Mouse (Mus musculus): ENCODE measurements around the gene Hist1h4c.
A peak's percentile ranks its signal among the peaks of the same experiment; 100 is the strongest.

The Hist1h4c gene

GRCm38 (mm10) chr13:23698300-23698693, at the start of gene Hist1h4c:
TSS of gene Hist1h4c (minus strand) at chr13:23698454.
- peak; percentile 100 for DNase-seq (ENCODE audit: extremely low spot score, low spot score)

GRCm38 (mm10) chr13:23747892-23748288, 49.6 kb upstream of the Hist1h4c start:
- peak; percentile 52 for DNase-seq (ENCODE audit: extremely low spot score, low spot score)

GRCm38 (mm10) chr13:23747081-23747891, 49.0 kb upstream of the Hist1h4c start:
- DNase-seq (ENCODE audit: extremely low spot score, low spot score), result peak; percentile 39

- DNase-seq (ENCODE audit: extremely low spot score, low spot score), result peak; percentile 84
Measured at GRCm38 (mm10) chr13:23746201-23747080, 48.2 kb upstream of the Hist1h4c start, which contains the start of gene Hist1h2bb. TSS of gene Hist1h2bb (plus strand) at chr13:23746734.

GRCm38 (mm10) chr13:23745381-23746161, 47.3 kb upstream of the Hist1h4c start, which contains the start of gene Hist1h3c:
TSS of gene Hist1h3c (minus strand) at chr13:23745602.
- peak; percentile 78 for DNase-seq (ENCODE audit: extremely low spot score, low spot score)

- DNase-seq (ENCODE audit: extremely low spot score, low spot score), result no peak
Measured at GRCm38 (mm10) chr13:23744421-23745380, 46.4 kb upstream of the Hist1h4c start.

- DNase-seq (ENCODE audit: extremely low spot score, low spot score), result no peak
Measured at GRCm38 (mm10) chr13:23743963-23744362, 45.7 kb upstream of the Hist1h4c start.

GRCm38 (mm10) chr13:23743215-23743614, 45.0 kb upstream of the Hist1h4c start:
- no peak for DNase-seq (ENCODE audit: extremely low spot score, low spot score)

GRCm38 (mm10) chr13:23742007-23742406, 43.8 kb upstream of the Hist1h4c start:
- DNase-seq (ENCODE audit: extremely low spot score, low spot score), result no peak

GRCm38 (mm10) chr13:23740910-23741309, 42.7 kb upstream of the Hist1h4c start:
- DNase-seq (ENCODE audit: extremely low spot score, low spot score), result no peak

GRCm38 (mm10) chr13:23740256-23740840, 42.1 kb upstream of the Hist1h4c start:
- no peak for DNase-seq (ENCODE audit: extremely low spot score, low spot score)

GRCm38 (mm10) chr13:23739922-23740252, 41.6 kb upstream of the Hist1h4c start:
- DNase-seq (ENCODE audit: extremely low spot score, low spot score), result no peak

GRCm38 (mm10) chr13:23739069-23739921, 41.0 kb upstream of the Hist1h4c start:
- DNase-seq (ENCODE audit: extremely low spot score, low spot score), result peak; percentile 91

- DNase-seq (ENCODE audit: extremely low spot score, low spot score), result peak; percentile 91
Measured at GRCm38 (mm10) chr13:23738677-23739068, 40.4 kb upstream of the Hist1h4c start, which contains the start of gene Hist1h1c. TSS of gene Hist1h1c (plus strand) at chr13:23738808.

GRCm38 (mm10) chr13:23738041-23738440, 39.8 kb upstream of the Hist1h4c start:
- DNase-seq (ENCODE audit: extremely low spot score, low spot score), result no peak

- no peak for DNase-seq (ENCODE audit: extremely low spot score, low spot score)
Measured at GRCm38 (mm10) chr13:23737091-23737490, 38.8 kb upstream of the Hist1h4c start.

- no peak for DNase-seq (ENCODE audit: extremely low spot score, low spot score)
Measured at GRCm38 (mm10) chr13:23732156-23732804, 34.0 kb upstream of the Hist1h4c start.

- peak; percentile 8 for DNase-seq (ENCODE audit: extremely low spot score, low spot score)
Measured at GRCm38 (mm10) chr13:23730479-23730878, 32.2 kb upstream of the Hist1h4c start.
